Mouse (Mus musculus) cerebellum, adult 11-12 months (tissue): ENCODE data around the gene Tmc8.
A peak's percentile ranks its signal among the peaks of the same experiment; 100 is the strongest.
"Not testable (repeated sequence)": the region's sequence is repeated elsewhere in the genome, so short reads cannot be mapped to it uniquely, and the experiment has no call there.

Experiments used
- DNase-seq: peaks from one replicate; pipeline ENCODE4 v3.0.0; 2022

Gene Tmc8

GRCm38 (mm10) chr11:117775540-117775939, 6.3 kb upstream of the Tmc8 start:
- DNase-seq, result no peak

- DNase-seq, result no peak
Measured at GRCm38 (mm10) chr11:117776085-117776792, 5.6 kb upstream of the Tmc8 start.

GRCm38 (mm10) chr11:117777111-117777510, 4.8 kb upstream of the Tmc8 start:
- no peak for DNase-seq

GRCm38 (mm10) chr11:117778031-117778430, 3.8 kb upstream of the Tmc8 start:
- DNase-seq, result no peak

- no peak for DNase-seq
Measured at GRCm38 (mm10) chr11:117778851-117779433, 2.9 kb upstream of the Tmc8 start.

- DNase-seq, result no peak
Measured at GRCm38 (mm10) chr11:117779434-117780198, 2.3 kb upstream of the Tmc8 start.

- no peak for DNase-seq
Measured at GRCm38 (mm10) chr11:117780199-117780515, 1.7 kb upstream of the Tmc8 start.

GRCm38 (mm10) chr11:117780582-117781111, 1.2 kb upstream of the Tmc8 start:
- no peak for DNase-seq

GRCm38 (mm10) chr11:117781199-117781821, 566 bp upstream of the Tmc8 start:
- no peak for DNase-seq

- DNase-seq, result no peak
Measured at GRCm38 (mm10) chr11:117782705-117783034, 794 bp downstream of the Tmc8 start.

- DNase-seq, result no peak
Measured at GRCm38 (mm10) chr11:117783089-117783488, 1.2 kb downstream of the Tmc8 start.

GRCm38 (mm10) chr11:117783683-117784309, 1.9 kb downstream of the Tmc8 start:
- DNase-seq, result no peak

GRCm38 (mm10) chr11:117786294-117786693, 4.4 kb downstream of the Tmc8 start:
- DNase-seq, result peak; percentile 67

GRCm38 (mm10) chr11:117788481-117788880, 6.6 kb downstream of the Tmc8 start:
- not testable (repeated sequence) for DNase-seq

GRCm38 (mm10) chr11:117790286-117790685, 8.4 kb downstream of the Tmc8 start:
- DNase-seq, result no peak

- no peak for DNase-seq
Measured at GRCm38 (mm10) chr11:117790703-117791440, 9.0 kb downstream of the Tmc8 start.

GRCm38 (mm10) chr11:117791441-117791761, 9.5 kb downstream of the Tmc8 start:
- DNase-seq, result no peak

GRCm38 (mm10) chr11:117792281-117792888, 10.5 kb downstream of the Tmc8 start:
- no peak for DNase-seq

GRCm38 (mm10) chr11:117794035-117794551, 12.2 kb downstream of the Tmc8 start:
- no peak for DNase-seq

- DNase-seq, result no peak
Measured at GRCm38 (mm10) chr11:117796954-117797353, 15.1 kb downstream of the Tmc8 start.

- DNase-seq, result no peak
Measured at GRCm38 (mm10) chr11:117797511-117798159, 15.8 kb downstream of the Tmc8 start, which contains the start of gene 6030468B19Rik. Gene 6030468B19Rik, plus strand, starts transcription at chr11:117797660.
